Mouse (Mus musculus): ENCODE measurements at regions not wholly inside any gene's neighbourhood (a gene's known extent, or its start where the extent isn't known, plus 50 kb on each side); places are given as distances from the start of the nearest gene placed in this dataset.

DNA sequence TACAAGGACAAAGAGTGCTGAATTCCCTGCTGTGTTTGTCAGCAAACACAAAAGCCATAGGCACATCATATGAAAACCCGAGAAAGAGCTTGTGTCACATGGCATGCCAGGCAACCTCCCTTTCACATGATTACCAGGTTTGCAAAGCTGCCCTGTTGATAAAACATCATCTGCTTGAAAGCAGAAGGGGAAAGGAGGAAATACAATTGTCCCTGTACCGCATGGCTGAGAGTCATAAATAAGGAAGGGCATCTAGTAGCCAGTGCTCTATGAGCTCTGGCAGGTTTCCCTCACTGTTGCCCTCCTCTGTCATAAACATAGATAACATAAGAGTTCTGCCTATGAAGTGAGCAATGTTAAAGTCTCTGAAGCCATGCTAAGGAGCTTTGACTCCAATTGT is 86.8 kb upstream of the Gadd45a start:
- 28% methylated on average over 2 of the region's 2 CpGs for WGBS
- DNase-seq (ENCODE audit: low read depth, low spot score), result no peak

DNA sequence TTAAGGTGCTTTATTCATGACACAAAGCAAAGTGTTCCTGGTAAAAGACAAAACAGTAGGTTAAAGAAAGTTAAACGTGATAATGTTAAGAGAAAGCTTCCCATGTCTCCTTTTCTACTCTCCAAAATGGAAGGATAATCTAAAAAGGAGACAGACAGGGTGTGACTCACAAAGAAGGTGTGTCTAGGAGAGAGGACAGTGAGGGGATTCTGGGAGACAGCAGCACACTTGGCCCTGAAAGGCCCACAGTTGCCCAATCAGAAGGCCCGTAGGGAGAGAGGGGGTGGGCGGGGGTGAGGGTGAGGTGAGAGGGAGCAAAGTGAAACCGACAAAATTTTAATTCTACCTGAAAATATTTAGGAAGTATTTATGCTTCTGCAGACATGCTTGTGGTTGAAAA is 85.8 kb upstream of the Gadd45a start:
- DNase-seq (ENCODE audit: low read depth, low spot score), result no peak
- 74% methylated on average over 4 of the region's 4 CpGs for WGBS

DNA sequence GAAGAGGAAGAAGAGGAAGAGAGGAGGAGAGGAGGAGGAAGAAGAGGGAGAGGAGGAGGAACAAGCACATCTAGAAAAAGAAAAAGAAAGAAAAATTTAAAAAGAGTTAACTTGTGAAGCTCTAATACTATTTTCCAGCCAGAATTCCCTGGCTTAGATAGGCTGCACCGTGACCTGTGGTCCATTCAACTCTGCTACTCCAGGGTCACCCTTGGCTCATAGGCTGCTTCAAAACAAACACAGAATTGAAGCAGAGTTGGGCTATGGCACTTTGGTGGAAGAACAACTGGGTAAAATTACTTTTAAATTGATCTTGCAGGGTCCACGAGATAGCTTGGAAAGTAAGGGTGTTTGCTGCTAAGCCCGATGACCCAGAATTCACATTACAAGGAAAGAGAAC is 79.0 kb upstream of the Gadd45a start:
- 85% methylated on average over 3 of the region's 3 CpGs for WGBS
- no peak for DNase-seq (ENCODE audit: low read depth, low spot score)

DNA sequence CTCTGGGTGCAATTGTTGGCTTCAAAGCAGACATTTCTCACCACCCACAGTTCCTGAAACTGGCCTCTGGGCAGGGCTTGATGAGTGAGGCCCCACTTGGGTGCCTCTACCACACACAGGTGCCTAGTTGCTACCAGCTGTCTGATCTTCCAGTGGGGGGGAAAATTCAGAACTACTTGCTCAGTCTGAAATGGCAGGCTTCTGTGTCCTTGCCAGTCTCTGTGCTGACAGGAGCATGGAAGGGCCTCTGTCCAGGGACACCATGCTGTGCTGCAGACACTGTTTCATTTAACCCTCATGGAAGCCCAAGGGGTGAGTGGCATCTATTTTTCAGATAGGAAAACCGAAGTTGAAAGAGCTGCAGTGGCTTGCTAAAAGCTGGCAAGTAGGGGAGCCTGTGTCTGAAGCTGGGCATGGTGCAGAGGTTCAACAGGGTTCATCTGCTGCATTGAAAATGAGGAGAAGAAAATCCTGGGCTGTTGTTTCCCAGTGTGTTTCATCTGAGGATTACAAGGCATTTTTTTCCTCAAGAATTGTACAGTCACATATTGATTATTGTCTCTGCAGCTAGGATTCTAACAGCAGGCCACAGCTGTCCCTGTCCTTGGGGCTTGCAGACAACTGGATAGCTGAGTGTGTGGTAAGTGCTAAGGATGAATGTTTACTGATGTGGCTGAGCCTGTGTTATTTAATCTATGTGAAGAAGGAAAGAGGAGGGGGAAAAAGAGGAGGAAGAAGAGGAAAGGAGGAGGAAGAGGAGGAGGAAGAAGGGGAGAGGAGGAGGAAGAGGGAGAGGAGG is 78.4 kb upstream of the Gadd45a start:
- 41% methylated on average over 1 of the region's 1 CpGs for WGBS
- DNase-seq (ENCODE audit: low read depth, low spot score), result no peak

DNA sequence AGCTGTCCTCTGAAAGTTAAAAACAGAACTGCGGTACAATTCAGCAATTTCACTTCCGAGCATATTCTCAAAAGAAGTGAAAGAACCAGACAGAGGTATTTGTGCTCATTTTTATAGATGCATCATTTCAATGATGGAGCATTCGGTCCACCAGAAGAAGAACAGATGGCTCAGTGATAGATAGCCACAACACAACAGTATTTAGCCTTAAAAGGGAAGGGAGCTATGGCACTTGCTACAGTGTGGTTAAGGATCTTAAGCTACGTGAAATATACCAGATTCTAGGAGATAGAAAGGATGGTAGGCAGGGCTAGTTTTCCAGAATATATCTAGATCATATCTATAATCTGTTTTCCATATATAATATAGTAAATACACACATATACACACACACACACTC is 77.5 kb upstream of the Gadd45a start:
- no peak for DNase-seq (ENCODE audit: low read depth, low spot score)
- WGBS, result 88% methylated on average over 4 of the region's 4 CpGs

DNA sequence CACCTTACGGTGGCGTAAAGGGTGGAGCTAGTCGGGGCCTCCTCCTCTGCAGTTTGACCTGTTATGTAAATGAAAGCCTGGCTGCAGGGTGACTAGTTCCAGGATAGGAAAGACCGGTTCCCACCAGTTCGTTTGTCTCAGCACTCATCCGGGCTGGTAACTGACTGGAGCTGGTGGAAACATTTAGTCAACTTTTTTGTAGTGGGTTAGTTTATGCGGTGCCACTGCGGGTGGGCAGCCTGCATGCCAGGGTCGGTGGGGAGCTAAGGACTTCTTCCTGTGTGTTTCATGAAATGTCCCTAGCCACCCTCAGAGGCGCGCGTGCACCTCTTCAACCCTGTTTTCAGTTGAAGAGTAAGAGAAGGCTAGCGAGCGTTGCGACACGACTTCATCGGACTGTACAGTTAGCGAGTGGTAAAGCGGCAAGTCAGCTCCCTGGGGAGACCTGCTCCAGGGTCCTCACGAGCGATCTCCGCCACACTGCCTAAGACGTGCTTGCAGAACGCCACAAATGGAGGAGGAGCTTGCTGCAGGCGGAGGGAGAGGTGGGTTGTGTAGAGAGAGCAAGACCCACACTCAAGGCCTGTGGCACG is 76.5 kb upstream of the Gadd45a start:
- 23% methylated on average over 26 of the region's 26 CpGs for WGBS
- DNase-seq (ENCODE audit: low read depth, low spot score), result peak; percentile 46

DNA sequence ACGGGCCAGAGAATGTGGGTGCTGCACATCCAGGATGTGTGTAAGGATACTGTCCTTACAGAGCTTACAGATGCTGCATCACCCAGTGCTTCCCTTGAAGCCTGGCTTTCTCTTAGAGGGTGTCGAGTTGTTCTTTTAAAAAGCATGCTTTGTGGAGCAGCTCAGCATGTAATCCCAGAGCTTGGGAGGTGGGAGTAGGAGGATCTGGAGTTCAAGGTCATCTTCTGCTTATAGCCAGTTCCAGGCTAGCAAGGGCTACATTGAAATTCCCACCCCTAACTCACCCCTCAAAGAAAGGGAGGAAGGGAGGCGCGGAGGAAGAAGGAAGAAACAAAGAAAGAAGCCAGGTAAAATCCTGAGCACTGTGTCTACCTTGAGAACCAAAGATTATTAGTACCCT is 76.0 kb upstream of the Gadd45a start:
- no peak for DNase-seq (ENCODE audit: low read depth, low spot score)
- WGBS, result 84% methylated on average over 4 of the region's 4 CpGs

DNA sequence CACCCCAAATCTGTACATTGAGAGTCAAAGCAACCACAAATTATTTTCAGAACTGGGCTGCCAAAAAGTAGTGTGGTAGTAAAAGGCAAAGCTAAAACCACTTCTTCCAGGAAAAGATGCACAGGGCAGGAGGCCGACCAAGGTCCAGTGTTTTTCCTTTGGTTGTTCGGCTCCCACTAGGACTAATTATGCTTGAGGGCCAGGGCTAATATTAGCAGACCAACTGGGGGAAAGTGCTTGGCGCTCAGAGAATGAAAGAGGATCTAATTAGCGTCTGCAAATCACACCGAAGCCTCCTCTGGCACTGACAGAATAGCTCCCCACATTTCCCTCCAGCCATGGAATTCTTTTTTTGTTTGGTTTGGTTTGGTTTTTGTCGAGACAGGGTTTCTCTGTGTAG is 75.1 kb upstream of the Gadd45a start:
- WGBS, result 88% methylated on average over 6 of the region's 6 CpGs
- no peak for DNase-seq (ENCODE audit: low read depth, low spot score)

DNA sequence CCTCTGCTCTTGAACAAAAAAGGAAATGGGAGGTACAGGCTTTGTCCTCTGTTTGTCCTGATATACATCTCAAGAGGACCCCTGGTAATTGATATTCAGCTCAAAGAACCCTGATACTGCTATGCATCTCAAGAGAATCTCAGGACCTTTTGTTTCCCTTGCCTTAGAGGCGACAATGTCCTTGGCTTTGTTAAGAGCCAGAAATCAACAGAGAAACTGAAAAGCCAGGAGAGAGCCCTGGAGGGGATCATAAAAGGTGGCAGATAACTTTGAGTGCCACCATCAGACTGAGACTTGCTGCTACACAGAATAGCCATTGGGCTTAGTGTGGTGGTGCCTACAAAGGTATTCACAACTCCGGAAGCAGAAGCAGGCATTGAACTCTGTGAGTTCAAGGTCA is 74.3 kb upstream of the Gadd45a start:
- DNase-seq (ENCODE audit: low read depth, low spot score), result no peak
- WGBS, result 80% methylated on average over 2 of the region's 2 CpGs

DNA sequence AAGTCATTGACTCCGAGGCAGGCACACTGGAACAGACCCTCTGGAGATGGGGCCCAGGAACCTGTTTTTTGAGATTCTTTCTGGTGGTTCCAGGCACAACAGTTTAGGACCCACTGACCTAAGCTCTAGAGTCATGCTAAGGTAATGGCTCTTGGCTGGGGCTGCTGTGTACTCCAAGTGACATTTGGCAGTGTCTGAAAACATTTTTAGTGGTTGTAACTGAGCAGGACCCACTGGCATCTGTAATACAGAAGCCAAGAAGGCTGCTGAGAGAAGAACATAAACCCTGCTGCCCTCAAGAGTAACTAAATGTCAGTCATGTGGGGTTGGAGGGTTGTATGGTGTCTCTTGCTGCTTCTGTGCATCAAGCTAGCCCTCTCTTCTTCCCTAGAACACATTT is 73.1 kb upstream of the Gadd45a start:
- no peak for DNase-seq (ENCODE audit: low read depth, low spot score)
- WGBS, result 72% methylated on average over 1 of the region's 1 CpGs

DNA sequence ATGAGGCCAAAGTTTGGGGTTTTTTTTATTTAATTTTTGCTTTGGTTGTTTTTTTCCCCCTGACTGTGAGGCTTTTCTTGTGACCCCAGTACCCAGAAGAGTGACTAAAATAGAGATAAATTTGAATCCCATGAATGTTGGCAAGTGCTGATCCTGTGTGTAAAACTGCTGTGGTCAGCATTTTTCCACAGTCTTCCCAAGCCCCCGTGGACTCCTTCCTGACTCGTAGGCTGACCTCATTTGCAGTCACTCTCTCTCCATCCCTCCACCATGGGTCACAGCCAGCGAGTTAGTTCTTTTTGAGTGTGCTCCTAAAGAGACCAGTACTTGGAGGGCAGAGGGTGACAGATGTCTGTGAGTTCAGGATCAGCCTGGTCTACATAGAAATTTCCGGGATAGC is 72.5 kb upstream of the Gadd45a start:
- no peak for DNase-seq (ENCODE audit: low read depth, low spot score)
- 83% methylated on average over 4 of the region's 4 CpGs for WGBS

DNA sequence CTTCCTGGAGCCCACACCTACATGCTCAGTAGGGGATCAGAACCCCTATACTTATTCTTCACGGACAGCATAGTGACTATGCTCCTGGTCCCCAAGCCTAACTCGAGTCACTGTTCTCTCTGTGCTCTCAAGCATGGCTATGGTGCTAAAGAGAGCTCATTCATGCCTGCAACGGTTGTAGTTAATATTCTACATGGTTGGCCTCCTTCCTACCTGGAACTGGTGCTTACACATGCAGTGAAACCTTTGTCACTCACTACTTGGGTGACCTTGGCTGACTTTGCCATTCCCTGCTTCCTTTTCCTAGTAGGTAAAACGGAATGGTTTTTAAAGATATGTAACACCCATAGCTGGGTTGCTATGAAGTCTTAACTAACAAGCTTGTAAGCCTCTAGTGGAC is 70.3 kb upstream of the Gadd45a start:
- DNase-seq (ENCODE audit: low read depth, low spot score), result no peak

DNA sequence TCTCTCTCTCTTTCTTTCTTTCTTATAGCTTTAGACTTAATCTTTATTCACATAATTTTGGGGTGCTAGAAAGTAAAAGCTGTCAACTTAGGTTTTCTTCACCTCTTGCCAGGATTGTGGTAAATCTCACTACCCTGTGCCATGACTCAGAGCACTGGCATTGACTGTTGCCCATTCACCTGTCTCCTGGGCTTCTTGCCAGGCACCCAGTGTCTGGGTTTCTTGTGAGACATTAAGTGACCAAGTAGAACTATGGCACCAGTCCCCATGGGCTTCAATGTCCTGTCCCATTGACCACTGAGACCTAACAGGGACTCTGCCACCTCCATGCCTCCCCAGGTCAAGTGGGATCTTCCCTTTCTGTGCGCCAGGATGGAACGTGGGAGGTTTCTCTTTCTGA is 69.2 kb upstream of the Gadd45a start:
- DNase-seq (ENCODE audit: low read depth, low spot score), result no peak

More for the DNA sequence above, 70.3 kb upstream of the Gadd45a start:
- 27% methylated on average over 4 of the region's 4 CpGs for WGBS

DNA sequence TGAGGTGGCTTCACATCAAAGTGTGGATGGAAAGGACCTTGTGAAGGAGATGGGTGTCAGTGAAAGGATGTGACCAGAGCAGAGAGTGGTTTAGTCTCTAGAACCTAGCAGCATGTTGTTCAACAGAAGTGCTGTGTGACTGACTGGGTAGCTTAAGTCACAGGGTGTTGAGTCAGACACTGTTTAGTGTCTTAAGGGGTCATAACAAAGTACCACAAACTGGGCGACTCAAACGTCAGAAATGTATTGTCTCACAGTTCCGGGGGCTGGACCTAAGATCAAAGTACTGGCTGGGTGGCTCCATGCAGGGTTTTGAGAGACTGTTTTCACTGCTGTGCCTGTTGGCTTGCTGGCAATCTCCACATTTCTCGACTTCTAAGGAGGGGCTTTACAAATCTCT is 68.1 kb upstream of the Gadd45a start:
- 12% methylated on average over 4 of the region's 4 CpGs for whole genome bisulfite sequencing
- DNase-seq (ENCODE audit: low read depth, low spot score), result no peak

More for the DNA sequence above, 69.2 kb upstream of the Gadd45a start:
- WGBS, result 45% methylated on average over 2 of the region's 2 CpGs

DNA sequence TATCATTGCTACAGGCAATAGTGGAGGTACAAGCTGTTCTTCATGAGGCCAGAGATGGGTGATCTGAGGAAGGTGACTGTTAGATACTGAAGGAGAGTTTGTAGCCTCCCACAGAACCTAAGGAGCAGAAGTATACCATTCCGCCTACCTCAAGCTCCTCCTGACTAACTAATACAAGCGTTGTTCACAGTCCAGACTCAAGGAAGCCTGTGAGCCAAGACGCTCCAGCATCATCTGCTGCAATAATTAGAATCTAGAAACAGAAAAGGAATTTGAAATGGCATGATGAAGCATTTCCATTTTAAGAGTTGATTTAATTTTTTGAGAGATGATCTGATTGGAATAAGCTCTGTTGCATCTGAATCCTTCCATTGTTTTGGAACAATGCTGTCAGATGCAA is 66.9 kb upstream of the Gadd45a start:
- WGBS, result 89% methylated on average over 3 of the region's 3 CpGs

DNA sequence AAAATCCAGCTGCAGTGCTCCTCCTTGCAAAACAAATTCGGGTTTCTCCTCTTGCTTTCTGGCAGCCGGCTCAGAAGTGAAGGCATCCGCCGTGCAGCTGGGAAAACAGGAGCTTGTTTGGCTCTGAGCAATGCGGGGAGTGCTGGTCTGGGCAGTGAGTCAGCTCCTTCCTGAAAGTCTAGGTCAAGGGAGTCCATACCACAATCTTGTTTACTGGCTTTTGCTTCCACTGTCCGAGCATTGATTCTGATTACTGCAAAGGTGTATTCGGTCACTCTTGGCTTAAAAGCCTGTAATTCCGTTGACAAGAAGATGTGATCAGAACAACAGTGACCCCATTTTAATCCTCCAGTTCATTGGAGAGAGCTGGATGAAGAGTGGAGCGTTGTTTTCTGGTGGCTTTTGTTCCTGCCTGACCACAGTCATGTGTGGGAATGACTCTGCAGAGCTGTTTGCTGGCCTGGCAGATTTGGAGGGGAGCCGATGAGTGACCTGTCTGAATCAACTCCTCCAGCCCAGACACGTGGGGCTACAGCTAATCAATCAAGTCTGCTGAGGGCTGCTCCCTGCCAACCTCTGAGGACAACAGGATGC is 65.4 kb upstream of the Gadd45a start:
- 16% methylated on average over 11 of the region's 11 CpGs for WGBS
- no peak for DNase-seq (ENCODE audit: low read depth, low spot score)

More for the DNA sequence above, 66.9 kb upstream of the Gadd45a start:
- no peak for DNase-seq (ENCODE audit: low read depth, low spot score)

DNA sequence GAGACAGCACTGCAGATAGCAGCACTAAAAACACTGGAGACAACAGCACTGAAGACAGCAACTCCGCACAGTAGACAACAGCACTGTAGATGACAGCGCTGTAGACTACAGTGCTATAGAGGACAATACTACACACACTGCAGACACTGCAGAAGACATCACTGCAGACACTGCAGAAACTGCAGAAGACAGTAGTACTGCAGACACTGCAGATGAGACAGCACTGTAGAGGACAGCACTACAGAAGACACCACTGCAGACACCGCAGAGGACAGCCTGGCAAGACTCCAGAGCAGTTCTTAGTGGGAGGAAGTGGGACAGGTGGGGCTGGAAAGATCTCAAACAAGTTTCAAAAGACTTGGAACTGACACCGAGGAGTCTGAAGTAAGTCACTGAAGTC is 64.8 kb upstream of the Gadd45a start:
- WGBS, result 43% methylated on average over 4 of the region's 4 CpGs
- no peak for DNase-seq (ENCODE audit: low read depth, low spot score)

DNA sequence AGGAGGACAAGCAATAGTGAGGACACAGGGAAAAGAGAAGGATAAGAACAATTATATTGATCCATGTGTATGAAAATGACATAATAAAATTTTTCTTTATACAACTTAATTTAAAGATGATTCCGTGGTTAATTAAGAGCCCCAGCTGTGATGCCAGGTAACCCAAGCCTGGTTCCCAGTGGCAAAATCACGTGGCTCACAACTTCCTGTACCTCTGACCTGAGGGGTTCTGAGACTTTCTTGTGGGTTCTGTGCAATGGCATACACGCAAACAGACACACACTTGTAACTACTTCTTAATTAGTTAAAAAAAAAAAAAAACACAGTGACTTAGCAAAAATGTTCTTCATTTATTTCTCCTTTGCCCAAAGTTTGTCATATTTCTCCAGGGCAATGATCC is 57.2 kb upstream of the Gadd45a start:
- WGBS, result 79% methylated on average over 3 of the region's 3 CpGs
- DNase-seq (ENCODE audit: low read depth, low spot score), result no peak

DNA sequence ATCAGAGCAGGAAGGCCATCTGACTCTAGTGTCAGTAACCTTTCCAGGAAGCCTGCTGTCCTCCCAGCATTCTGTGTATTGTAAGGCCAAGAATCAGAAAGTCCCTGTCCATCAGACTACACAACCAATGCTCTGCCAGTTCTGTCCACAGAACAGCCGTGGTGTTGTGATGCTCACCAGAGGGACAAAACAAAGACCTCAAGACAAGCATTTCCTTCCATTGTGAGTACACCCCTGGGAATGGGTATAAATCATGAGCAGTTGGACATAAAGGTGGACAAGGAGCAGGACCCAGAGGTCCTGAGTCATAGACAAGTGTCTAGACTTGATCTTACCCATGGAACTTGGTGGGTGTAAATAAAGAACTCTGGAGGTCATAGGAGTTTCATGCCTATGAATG is 55.9 kb upstream of the Gadd45a start:
- 86% methylated on average over 1 of the region's 1 CpGs for WGBS
- DNase-seq (ENCODE audit: low read depth, low spot score), result no peak

DNA sequence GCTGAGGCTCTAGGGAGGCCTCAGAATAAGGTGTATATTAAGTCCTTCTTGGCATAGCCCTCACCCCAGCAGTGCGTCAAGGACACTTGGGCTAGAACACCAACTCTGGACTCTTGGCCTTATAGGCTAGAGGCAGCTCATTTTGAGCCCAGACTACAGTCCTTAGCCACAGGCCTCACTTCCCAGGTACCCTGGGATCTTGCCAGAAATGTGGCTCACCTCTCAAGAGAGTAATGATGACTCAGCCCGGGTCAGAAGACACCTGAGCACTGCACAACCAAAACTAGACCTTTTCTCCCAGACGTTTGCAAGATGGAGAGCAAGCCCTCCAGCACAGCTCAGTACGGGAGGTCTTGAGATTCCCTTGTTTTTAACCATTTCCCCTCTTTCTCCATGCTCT is 52.9 kb upstream of the Gadd45a start:
- WGBS, result 53% methylated on average over 4 of the region's 4 CpGs
- DNase-seq (ENCODE audit: low read depth, low spot score), result no peak

DNA sequence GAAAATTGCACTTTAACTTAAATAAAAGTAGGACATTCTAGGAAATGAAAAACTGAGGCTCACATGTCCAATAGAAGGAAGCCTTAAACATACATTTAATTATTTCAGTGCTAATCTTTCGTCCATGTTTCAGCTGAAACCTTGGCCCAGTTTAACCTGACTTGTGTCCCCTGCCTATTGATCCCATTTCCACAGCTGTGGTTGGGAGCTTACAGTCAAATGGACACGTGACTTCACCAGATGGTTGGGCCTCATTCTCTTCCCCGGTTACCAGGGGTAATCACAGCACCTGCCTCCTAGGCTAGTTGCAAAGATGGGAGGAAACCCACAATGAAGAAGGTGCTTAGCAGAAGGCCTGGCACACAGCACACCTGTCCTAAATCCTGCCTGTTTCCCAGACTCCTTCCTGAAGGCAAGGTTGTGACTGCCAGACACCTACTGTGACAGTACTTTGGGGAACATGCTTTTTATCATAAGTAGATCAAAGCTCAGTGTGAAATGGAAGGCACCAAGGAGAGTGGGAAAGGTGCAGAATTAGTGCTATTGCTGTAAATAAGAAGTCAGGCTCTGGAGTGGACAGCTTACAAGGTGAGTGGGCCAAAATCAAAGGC is 52.4 kb upstream of the Gadd45a start:
- 52% methylated on average over 3 of the region's 3 CpGs for WGBS
- DNase-seq (ENCODE audit: low read depth, low spot score), result no peak

Measured in large intestine, adult 2 months (tissue).